Mouse (Mus musculus) heart, embryonic 16.5 days (tissue): Measurements from ENCODE around the gene Deup1. TPM values are rescaled to one million over a fixed set of nuclear protein-coding genes. Genes with fewer than 3 reads are reported as not detected.

Experiments
- ATAC-seq: fragments of 200-750 bp; cut with Nextera tagmentation; replicated peaks from 2 replicates; pipeline ENCODE4 v1.8.0; 2017; ENCODE audit warnings: moderate number of reproducible peaks; ENCODE audit not compliant: insufficient read depth, low FRiP score; ENCODE audit errors: extremely low read depth
- H3K27ac ChIP-seq: fragments of 300-500 bp; sonication (generic); 2 replicates; pipeline ENCODE4 v1.5.1; 2014; ENCODE audit warnings: mild to moderate bottlenecking, low read length, control low read depth, moderate library complexity
- H3K27me3 ChIP-seq: fragments of 300-500 bp; sonication (generic); 2 replicates; pipeline ENCODE4 v1.6.1; 2014; ENCODE audit warnings: low read length, mixed read lengths; ENCODE audit not compliant: control insufficient read depth, insufficient read depth
- H3K36me3 ChIP-seq: fragments of 300-500 bp; sonication (generic); 2 replicates; pipeline ENCODE4 v1.6.1; 2014; ENCODE audit not compliant: control insufficient read depth, insufficient read depth
- H3K4me1 ChIP-seq: fragments of 300-500 bp; sonication (generic); 2 replicates; pipeline ENCODE4 v1.6.1; 2014; ENCODE audit warnings: low read length, mixed read lengths; ENCODE audit not compliant: control insufficient read depth, insufficient read depth
- H3K4me2 ChIP-seq: fragments of 300-500 bp; sonication (generic); 2 replicates; pipeline ENCODE4 v1.6.1; 2014; ENCODE audit warnings: low read depth, mild to moderate bottlenecking, control low read depth, low read length
- H3K4me3 ChIP-seq: fragments of 300-500 bp; sonication (generic); 2 replicates; pipeline ENCODE4 v1.5.1; 2014; ENCODE audit warnings: mild to moderate bottlenecking, control low read depth, low read length
- H3K9ac ChIP-seq: fragments of 300-500 bp; sonication (generic); 2 replicates; pipeline ENCODE4 v1.6.1; 2014; ENCODE audit warnings: low read length, control low read depth
- H3K9me3 ChIP-seq: fragments of 300-500 bp; sonication (generic); replicated peaks from 2 replicates; pipeline ENCODE4 v1.6.1; 2016; ENCODE audit warnings: low read length; ENCODE audit not compliant: control insufficient read depth
- WGBS: fragments of 180-500 bp; shearing (Covaris S2); extraction: QIAGEN DNeasy Blood & Tissue Kit; methylation state at CpG from one replicate; pipeline ENCODE4 v1.1.7; 2014; 5-methylcytosine and 5-hydroxymethylcytosine counted together
- polyA plus RNA-seq: library from polyadenylated mRNA; unstranded; fragments of >200 nt; fragmentation: Nextera tagmentation; extraction: Ambion mirVana; gene quantifications from 2 replicates; pipeline ENCODE4 v1.2.1, GENCODE M21; 2015

The Deup1 gene
- polyA plus RNA-seq, 1 experiment from 2014 or later, result 1.5 TPM

GRCm38 (mm10) chr9:15516007-15516406 lies 111.7 kb downstream of the Deup1 start:
- Histone ChIP-seq H3K4me2 (no peak overlapping the region), H3K27ac (no peak overlapping the region), H3K4me3 (no peak overlapping the region), H3K4me1 (peaks cover 28% of the 10 kb centered on the region), H3K9me3 (no peaks in the 10 kb centered on the region), H3K27me3 (no peaks in the 10 kb centered on the region), H3K9ac (no peak overlapping the region), H3K36me3 (no peaks in the 10 kb centered on the region)
- no peak for ATAC-seq
- WGBS, result 74% methylated on average over 2 of the region's 2 CpGs

- no peak overlapping the region for H3K4me3 ChIP-seq
- peak overlapping the region; percentile 41 for H3K27ac ChIP-seq
- peak; percentile 76 for ATAC-seq
- H3K36me3 ChIP-seq, result no peaks in the 10 kb centered on the region
- H3K4me2 ChIP-seq, result peak overlapping the region; percentile 26
- H3K9ac ChIP-seq, result no peak overlapping the region
- H3K4me1 ChIP-seq, result peaks cover 30% of the 10 kb centered on the region
- 25% methylated on average over 7 of the region's 7 CpGs for WGBS
- no peaks in the 10 kb centered on the region for H3K9me3 ChIP-seq
- H3K27me3 ChIP-seq, result no peaks in the 10 kb centered on the region
Observed at GRCm38 (mm10) chr9:15512918-15513317, 114.8 kb downstream of the Deup1 start.

- 38% methylated on average over 3 of the region's 3 CpGs for WGBS
- H3K27ac ChIP-seq, result no peak overlapping the region
- no peak for ATAC-seq
- no peak overlapping the region for H3K4me3 ChIP-seq
- H3K4me2 ChIP-seq, result no peak overlapping the region
- H3K27me3 ChIP-seq, result no peaks in the 10 kb centered on the region
- H3K9ac ChIP-seq, result no peak overlapping the region
- H3K9me3 ChIP-seq, result no peaks in the 10 kb centered on the region
- H3K36me3 ChIP-seq, result no peaks in the 10 kb centered on the region
- peaks cover 35% of the 10 kb centered on the region for H3K4me1 ChIP-seq
Observed at GRCm38 (mm10) chr9:15510557-15511310, 117.0 kb downstream of the Deup1 start.

Other genes with a start within 250 kb of the Deup1 start
- gene Smco4, start 134.5 kb downstream of the Deup1 start, polyA plus RNA-seq, result 1.5 TPM in 2 replicates
- 7.7 and 8.9 TPM in 2 replicates for gene Slc36a4, start 81.8 kb upstream of the Deup1 start, polyA plus RNA-seq
- not detected in 2 replicates for gene Mtnr1b, start 246.6 kb upstream of the Deup1 start, polyA plus RNA-seq